Mouse (Mus musculus) T-helper 17 cell (primary cell): Measurements from ENCODE around the gene Ing4.
"Not testable (repeated sequence)": the region's sequence is repeated elsewhere in the genome, so short reads cannot be mapped to it uniquely, and the experiment has no call there.

Experiments used
- in situ Hi-C, 2 experiments: fragments of 300-600 bp; cut with MboI, MseI; formaldehyde crosslinking; loops; 1 replicate in 1 of 2; 2 replicates in 1 of 2; pipeline ENCODE4 v1.15.1; 2025; ENCODE audit warnings: high pct_unique_total_duplicates in 2 of 2

Gene Ing4

DNA sequence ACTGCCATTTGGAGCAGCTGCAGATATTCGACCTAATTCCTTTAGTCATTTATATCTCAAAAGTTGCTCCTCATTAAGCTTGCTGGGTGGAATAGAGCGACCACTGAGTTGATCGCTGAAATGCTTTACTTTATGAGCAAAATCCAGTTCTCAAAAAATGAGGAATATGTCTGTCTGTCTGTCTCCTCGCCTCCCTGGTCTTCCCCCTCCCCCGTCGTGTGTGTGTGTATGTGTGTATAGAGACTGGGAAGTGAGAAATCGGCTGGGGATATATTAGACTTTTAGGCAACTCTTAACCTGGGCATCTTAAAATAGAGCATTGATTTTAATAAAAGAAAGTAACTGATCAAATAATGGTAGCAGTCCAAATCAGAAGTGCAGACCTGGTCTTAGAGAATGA lies 661 bp downstream of the Ing4 start:
- in situ Hi-C loops = no loop called here

GRCm38 (mm10) chr6:125041047-125041446 lies 1.5 kb downstream of the Ing4 start:
- in situ Hi-C loops = no loop called here

DNA sequence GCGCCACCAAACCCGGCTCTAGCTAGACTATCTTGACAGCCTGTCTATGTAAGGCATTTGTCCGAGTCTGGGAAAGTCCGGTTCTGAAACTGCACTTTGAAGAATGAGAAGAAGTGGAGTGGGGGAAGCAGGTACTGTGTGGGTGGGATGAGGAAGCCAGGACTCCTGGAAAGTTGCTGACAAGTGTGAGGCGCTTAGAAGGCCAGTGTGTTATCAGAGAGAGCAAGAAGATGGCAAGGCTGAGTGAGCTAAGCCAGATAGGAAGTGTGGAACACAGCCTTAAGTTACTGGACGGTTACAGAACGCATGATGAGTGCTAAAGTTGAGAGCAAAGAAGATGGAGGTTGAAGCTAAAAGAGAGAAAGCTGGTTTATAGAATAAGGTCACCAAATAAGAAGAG lies 2.5 kb downstream of the Ing4 start:
- in situ Hi-C loops = no loop called here

DNA sequence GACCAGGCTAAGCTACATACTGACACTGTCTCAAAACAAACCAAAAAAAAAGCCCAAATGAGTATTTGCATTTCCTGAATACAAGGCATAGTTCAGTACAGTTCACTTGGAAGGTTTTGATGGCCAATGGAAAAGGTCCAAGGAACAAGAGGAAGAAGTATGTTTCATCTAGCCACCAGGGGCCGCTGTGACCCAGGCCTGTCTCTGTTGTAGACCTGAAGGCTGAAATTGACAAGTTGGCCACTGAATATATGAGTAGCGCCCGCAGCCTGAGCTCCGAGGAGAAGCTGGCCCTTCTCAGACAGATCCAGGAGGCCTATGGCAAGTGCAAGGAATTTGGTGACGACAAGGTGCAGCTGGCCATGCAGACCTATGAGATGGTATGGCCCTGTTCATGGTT lies 7.1 kb downstream of the Ing4 start:
- in situ Hi-C loops = loop anchor here (5.0 kb wide), 1 partner anchor 36 kb away; no protein-coding TSS in a partner anchor

- in situ Hi-C loops = loop anchor here (5.0 kb wide), 1 partner anchor 33 kb away; no protein-coding TSS in a partner anchor
Measured at GRCm38 (mm10) chr6:125049678-125050077, 10.1 kb downstream of the Ing4 start, which contains the start of gene Acrbp. Acrbp (plus strand) TSS chr6:125049689.

GRCm38 (mm10) chr6:125051237-125051636 lies 11.7 kb downstream of the Ing4 start:
- in situ Hi-C loops = no loop called here

GRCm38 (mm10) chr6:125061493-125061892 lies 21.9 kb downstream of the Ing4 start:
- in situ Hi-C loops = no loop called here

GRCm38 (mm10) chr6:125062511-125062910 lies 23.0 kb downstream of the Ing4 start:
- in situ Hi-C loops = no loop called here

GRCm38 (mm10) chr6:125063906-125064305 lies 24.3 kb downstream of the Ing4 start:
- in situ Hi-C loops = no loop called here

DNA sequence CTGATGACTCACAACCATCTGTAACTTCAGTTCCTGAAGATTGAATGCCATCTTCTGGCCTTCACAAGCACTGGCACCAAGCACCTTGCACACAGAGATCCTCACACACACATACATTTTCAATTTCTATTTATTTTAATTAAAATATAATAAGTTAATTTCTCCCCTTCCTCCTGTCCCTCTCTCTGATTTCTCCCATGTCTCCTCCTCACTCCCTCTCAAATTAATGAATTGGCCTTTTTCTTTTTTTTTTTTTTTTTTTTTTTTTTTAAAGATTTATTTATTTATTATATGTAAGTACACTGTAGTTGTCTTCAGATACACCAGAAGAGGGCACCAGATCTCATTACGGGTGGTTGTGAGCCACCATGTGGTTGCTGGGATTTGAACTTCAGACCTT lies 25.7 kb downstream of the Ing4 start:
- in situ Hi-C loops = not testable (repeated sequence)

DNA sequence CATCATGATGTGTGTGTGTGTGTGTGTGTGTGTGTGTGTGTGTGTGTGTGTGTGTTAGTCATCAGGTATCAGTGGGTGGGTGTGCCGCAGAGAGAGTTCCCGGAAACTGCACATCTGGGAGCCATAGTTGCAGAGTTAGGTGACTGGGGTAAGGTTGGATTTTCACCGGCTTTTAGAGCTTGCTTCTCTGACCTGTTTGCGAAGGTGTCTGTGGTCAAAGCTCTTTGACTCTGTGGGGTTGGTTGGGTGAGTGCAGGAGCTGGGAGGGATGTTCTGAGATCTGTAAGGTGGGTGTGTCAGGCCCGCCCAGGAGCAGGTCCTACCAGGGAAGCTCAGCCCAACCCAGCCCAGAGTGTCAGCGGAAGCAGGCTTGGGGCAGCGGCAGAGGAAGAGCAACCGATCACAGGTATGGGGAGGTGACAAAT lies 28.0 kb downstream of the Ing4 start, which contains the start of gene Lpar5:
TSS of gene Lpar5 (plus strand) at position 350 of the 425 bp plus-strand sequence.
- in situ Hi-C loops = no loop called here

DNA sequence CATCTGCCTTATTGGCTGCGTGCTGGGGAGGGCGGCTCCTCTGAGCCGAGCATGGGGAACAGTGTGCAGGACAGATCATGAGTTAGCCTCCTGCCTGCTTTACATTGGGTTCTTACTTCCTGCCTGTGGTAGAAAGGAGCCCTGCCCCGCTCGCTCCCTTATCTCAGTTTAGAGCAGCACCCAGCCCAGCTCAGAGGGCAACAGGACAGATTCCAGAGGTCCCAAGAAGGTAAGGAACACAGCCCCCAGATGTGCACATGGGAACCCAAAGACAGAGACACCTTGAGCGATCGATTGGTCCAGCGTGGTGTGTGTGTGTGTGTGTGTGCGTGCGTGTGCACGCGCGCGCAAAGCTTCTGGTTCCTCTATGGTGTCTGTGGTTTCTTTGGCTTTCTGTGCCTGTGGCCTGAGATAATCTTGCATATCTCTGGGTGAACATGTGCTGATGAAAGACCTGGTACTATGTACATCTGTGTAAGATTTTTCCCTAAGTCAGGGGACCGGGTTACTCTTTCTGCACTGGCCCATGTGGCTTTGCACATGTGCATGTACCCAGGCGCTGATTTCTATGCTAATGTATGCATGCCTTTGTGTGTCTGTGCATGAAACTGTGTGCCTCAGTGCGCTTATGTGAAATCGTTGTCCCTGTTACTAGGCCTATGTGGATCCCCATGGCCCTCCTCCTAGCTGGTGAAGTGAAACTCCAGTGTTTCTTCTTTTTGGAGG lies 31.8 kb downstream of the Ing4 start:
- in situ Hi-C loops = no loop called here

DNA sequence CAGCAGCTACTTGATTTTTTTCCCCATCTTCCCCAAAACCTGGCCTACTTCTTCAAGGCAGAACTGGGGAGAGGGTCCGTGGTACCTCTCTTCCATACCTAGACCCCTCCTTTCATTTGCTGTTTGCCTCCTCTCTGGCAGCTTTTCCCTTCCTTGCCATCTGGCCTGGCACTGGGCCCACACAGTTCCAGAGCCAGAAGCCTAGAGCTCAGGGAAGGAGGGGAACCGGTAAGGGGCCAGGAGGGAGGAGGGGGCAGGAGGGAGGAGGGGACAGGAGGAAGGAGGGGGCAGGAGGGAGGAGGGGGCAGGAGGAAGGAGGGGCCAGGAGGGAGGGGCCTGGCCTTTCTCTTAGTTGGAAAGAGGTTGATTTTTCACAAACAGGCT lies 32.3 kb downstream of the Ing4 start:
- in situ Hi-C loops = no loop called here

- in situ Hi-C loops = no loop called here
Measured at GRCm38 (mm10) chr6:125073825-125074224, 34.3 kb downstream of the Ing4 start.

- in situ Hi-C loops = loop anchor here (5.0 kb wide), 1 partner anchor 34 kb away; the partner anchor contains the start of gene Acrbp (in 2 of the 2)
Measured at GRCm38 (mm10) chr6:125081394-125081793, 41.8 kb downstream of the Ing4 start.

- in situ Hi-C loops = loop anchor here (5.0 kb wide), 1 partner anchor 35 kb away; the partner anchor contains the start of gene Acrbp (in 2 of the 2)
Measured at GRCm38 (mm10) chr6:125081797-125082560, 42.4 kb downstream of the Ing4 start.

GRCm38 (mm10) chr6:125082801-125083386 lies 43.3 kb downstream of the Ing4 start:
- in situ Hi-C loops = loop anchor here (5.0 kb wide), 1 partner anchor 36 kb away; the partner anchor contains the start of gene Acrbp (in 2 of the 2)

- in situ Hi-C loops = loop anchor here (5.0 kb wide), 1 partner anchor 37 kb away; the partner anchor contains the start of gene Acrbp (in 2 of the 2)
Measured at GRCm38 (mm10) chr6:125084424-125084823, 44.9 kb downstream of the Ing4 start.

DNA sequence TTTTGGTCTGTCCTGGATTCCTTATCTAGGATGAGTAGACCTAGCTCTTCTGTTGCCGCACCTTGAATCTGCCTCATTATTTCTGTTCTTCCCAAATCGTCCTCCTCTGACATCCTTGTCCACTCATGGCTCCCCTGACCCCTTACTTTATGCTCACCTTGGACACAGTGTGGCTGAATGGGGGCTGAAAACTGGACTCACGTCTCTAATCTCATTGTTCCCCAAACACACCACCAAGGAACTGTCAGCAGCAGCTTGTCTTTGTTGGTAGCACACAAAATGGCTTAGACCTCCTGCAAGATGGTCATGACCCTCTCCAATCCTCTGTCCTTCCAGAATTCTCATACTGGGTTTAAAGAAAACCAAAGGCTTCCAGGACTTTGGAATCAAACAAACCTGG lies 48.4 kb downstream of the Ing4 start:
- in situ Hi-C loops = no loop called here

GRCm38 (mm10) chr6:125088561-125089321 lies 49.2 kb downstream of the Ing4 start:
- in situ Hi-C loops = no loop called here
